7 mouse cellular contexts compared by ENCODE assay signal in the genomic region with DNA sequence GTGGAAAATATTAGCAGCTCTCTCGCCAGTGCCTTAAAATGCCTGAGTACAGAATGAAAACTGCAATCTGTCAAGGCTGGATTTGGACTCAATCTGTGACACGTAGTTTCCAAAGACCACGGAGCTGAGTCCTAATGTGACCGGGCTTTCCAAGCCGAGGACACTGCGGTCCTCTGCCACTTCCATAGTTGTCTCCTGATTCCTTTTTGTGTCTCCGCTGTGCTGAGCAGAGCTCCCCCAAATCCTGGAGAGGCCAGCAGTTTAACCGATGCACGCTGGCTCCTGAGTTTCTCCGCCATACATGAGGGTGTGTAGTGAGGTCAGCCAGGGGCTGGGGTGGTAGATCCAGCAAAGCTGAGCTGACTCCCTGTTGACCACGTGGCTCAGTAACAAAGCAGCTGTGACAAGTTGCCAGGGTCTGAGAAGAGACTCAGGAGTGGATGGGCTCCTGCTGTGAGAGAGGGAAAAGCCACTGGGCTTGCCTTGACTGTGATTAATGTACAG. TPM values are rescaled to one million over a fixed set of nuclear protein-coding genes. Genes with fewer than 3 reads are reported as not detected.
DNase-seq lines count a peak whose midpoint lies in the region; ATAC-seq and TF ChIP-seq lines count a peak whose summit lies in the region.

No protein-coding gene starts in this region.

- no peaks in the 10 kb centered on the region for H3K36me3 ChIP-seq in lung, postnatal 0 days (ENCODE audit: insufficient read depth, low read length)
- H3K36me3 ChIP-seq in intestine, embryonic 14.5 days (ENCODE audit: control insufficient read depth, insufficient read depth, low read length), result no peaks in the 10 kb centered on the region

- peak; percentile 76 for DNase-seq in lung, postnatal 0 days (ENCODE audit: low spot score)
- DNase-seq in lung, postnatal 25 days (ENCODE audit: low spot score), result no peak
- DNase-seq in gastrocnemius, postnatal 14 days, result peak; percentile 62
- DNase-seq in intestine, embryonic 14.5 days (ENCODE audit: low spot score), result no peak
- peak; percentile 62 for DNase-seq in retina, embryonic 14.5 days (ENCODE audit: low spot score)
- no peak for DNase-seq in frontal cortex, adult 2 months (ENCODE audit: extremely low spot score in 1 of 2, low spot score in 1 of 2)
- no peak for DNase-seq in cerebellum, adult 11-12 months

- H3K27me3 ChIP-seq in lung, postnatal 0 days (replicated peaks; ENCODE audit: insufficient read depth, low read length), result no peaks in the 10 kb centered on the region
- no peaks in the 10 kb centered on the region for H3K27me3 ChIP-seq in intestine, embryonic 14.5 days (replicated peaks; ENCODE audit: control insufficient read depth, insufficient read depth, low read length)

- H3K4me2 ChIP-seq in lung, postnatal 0 days (replicated peaks; ENCODE audit: low read depth, low read length), result no peak overlapping the region
- peak overlapping the region; percentile 16; the same call in 1 of the 2 replicates for H3K4me2 ChIP-seq in intestine, embryonic 14.5 days (ENCODE audit: low read length)

- H3K9me3 ChIP-seq in lung, postnatal 0 days (ENCODE audit: low read length), result no peaks in the 10 kb centered on the region
- no peaks in the 10 kb centered on the region for H3K9me3 ChIP-seq in intestine, embryonic 14.5 days (ENCODE audit: control insufficient read depth, low read length)

- peaks cover 13% of the 10 kb centered on the region; the same call in 1 of the 2 replicates for H3K4me1 ChIP-seq in lung, postnatal 0 days (ENCODE audit: insufficient read depth, low read depth, low read length)
- H3K4me1 ChIP-seq in intestine, embryonic 14.5 days (replicated peaks; ENCODE audit: control insufficient read depth, insufficient read depth, low read length), result peaks cover 77% of the 10 kb centered on the region

- TF ChIP-seq EP300 in lung, postnatal 0 days (IDR thresholded peaks at IDR 0.05), result peak; percentile 35; the same call in 1 of the 2 replicates

- intact Hi-C loops in gastrocnemius, postnatal 14 days (cut with DNase I; ENCODE audit: low total_unique reads), result no loop called here

- no peak overlapping the region for H3K4me3 ChIP-seq in lung, postnatal 0 days (ENCODE audit: low read depth, low read length)
- no peak overlapping the region for H3K4me3 ChIP-seq in intestine, embryonic 14.5 days (ENCODE audit: low read depth, low read length)

- peak overlapping the region; percentile 22; the same call in 1 of the 2 replicates for H3K27ac ChIP-seq in lung, postnatal 0 days (ENCODE audit: low read length)
- peak overlapping the region; percentile 90 for H3K27ac ChIP-seq in intestine, embryonic 14.5 days (ENCODE audit: low read depth)

- WGBS in lung, postnatal 0 days, result 48% methylated on average over 11 of the region's 11 CpGs
- WGBS in intestine, embryonic 14.5 days, result 33% methylated on average over 11 of the region's 11 CpGs

- TF ChIP-seq CTCF in lung, postnatal 0 days (IDR thresholded peaks at IDR 0.05), result no peak

- H3K9ac ChIP-seq in lung, postnatal 0 days (replicated peaks; ENCODE audit: low read depth), result no peak overlapping the region
- H3K9ac ChIP-seq in intestine, embryonic 14.5 days (ENCODE audit: low read length), result no peak overlapping the region

- peak; percentile 29 for ATAC-seq in lung, postnatal 0 days
- ATAC-seq in intestine, embryonic 14.5 days (replicated peaks; ENCODE audit: low FRiP score, low TSS enrichment, low read depth), result peak; percentile 67

RNA-seq across cellular contexts. Expression of gene Plpp1, which starts 45.0 kb away (rescaled TPM):
- 247 and 292 TPM in 2 replicates for polyA plus RNA-seq in lung, postnatal 0 days (2015; fragmentation: Nextera tagmentation; extraction: Ambion mirVana)
- total RNA-seq in gastrocnemius, postnatal 14 days (2021), result 10 to 100 TPM; 57.8 to 63.2 TPM
- polyA plus RNA-seq in intestine, embryonic 14.5 days (2014; fragmentation: Nextera tagmentation; extraction: Ambion mirVana), result 77.6 and 83.4 TPM in 2 replicates
- 27.1 and 29.7 TPM in 2 replicates for polyA plus RNA-seq in frontal cortex, adult 2 months (2012; rRNA removed)

Comparison
In these comparisons a context has a peak if more than half of its experiments do, and no peak if none do; other contexts are left out.
1. DNase-seq: peak in lung, postnatal 0 days (single experiment), gastrocnemius, postnatal 14 days (single experiment) and retina, embryonic 14.5 days (single experiment); none in lung, postnatal 25 days (single experiment), intestine, embryonic 14.5 days (single experiment), frontal cortex, adult 2 months (0 of 2) and cerebellum, adult 11-12 months (single experiment).